Mouse (Mus musculus) activated CD4-positive, CD25-positive, alpha-beta regulatory T cell (primary cell): ENCODE data around the gene Exoc1. TPM values are rescaled to one million over a fixed set of nuclear protein-coding genes. Genes with fewer than 3 reads are reported as not detected.

ENCODE experiments used
- polyA plus RNA-seq, 2 experiments: library from polyadenylated mRNA; unstranded; fragments of 100-300 nt; shearing (Covaris generic); gene quantifications; one replicate each; pipeline ENCODE4 v1.2.1; 2017

Exoc1 gene
- polyA plus RNA-seq = 10 to 100 TPM; 39.2 to 40.3 TPM

DNA sequence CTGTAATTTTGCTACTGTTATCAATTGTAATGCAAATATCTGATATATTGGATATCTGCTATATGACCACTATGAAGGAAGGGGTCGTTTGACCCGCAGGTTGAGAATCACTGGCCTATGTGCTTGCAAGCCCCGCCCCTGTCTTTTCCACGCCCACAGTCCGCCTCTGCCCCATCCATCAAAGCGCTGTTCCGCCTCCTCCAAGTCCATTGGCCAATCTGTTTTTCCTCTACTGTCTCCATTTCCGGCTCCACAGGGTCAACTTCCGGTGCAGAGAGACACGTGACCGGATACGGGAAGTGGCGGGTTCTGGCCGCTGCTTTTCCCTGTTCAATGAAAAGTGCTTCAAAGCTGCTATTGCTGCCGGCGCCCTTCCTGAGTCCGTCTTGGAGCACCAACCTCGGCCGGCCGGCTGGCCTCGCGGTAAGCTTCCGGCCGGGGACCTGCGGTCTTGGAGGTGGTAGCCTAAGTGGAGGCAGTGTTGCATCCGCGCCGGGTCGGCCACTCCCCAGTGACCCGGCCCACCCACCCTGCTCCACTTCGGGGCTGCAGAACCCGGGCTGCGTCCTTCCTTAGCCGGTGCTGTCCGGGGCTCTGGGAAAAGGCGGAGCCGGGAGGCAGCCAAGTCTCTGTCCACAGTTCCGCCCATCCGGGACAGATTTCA, at the start of gene Exoc1:
Gene Exoc1 (plus strand): TSS at position 272 of the 664 bp plus-strand sequence.

DNA sequence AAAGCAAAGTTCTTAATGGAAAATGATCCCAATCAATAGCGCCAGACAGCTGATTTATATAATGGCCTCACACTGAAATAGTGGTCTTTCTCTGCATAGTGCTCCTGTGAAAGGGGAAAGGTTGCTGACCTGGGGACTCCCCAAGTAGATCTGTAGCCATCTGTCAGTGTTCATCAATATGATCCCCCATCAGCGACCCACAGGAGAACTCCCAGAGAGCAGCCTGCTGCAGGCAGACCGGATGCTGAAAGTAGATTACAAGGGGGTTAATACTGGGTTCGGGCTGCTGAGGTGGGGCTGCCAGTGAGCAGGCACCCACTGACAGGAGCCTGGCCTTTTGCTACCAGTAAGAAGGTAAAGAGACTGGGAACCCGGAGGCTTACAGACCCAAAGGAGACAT, 45.3 kb upstream of the Exoc1 start, which contains the start of gene Gm7271:
Gene Gm7271 (plus strand): TSS at position 230 of the 400 bp plus-strand sequence.

DNA sequence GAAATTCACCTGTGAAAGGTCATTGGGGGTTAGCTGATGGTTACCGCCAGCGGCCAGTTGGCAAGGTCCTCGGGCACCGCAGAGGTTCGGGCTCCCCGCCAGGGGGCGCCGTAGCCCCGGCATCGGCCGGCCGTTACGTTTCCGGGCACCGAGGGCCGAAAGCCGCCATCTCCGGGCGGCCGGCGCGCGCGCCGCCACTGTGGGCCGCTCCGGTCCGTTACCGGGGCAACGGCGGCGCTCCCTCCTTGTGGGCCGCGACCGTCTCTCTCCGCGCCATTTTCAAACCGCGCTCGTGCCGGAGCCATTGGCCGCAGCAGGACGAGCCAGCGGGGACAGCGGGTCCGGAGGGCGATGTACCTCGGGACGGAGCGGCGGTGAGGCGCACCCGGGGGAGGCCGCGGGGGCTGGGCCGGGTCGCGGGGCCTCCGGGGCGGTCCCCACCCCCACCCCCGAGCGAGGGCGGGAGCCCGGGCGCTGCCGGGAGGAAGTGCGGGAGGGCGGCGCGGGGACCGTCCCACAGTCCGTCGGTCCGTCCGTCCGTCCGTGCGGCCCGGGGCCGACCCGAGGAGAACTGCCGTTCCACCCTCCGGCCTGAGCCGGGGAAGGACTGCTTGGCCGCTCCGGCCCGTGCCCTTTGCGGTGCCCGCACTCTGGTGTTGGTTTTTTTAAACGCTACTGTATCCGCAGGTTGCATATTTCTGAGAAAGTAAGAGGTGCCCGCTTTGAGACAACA, 59.6 kb downstream of the Exoc1 start, which contains the start of gene Cep135:
Gene Cep135 (plus strand): TSS at position 148 of the 733 bp plus-strand sequence.

Other genes with a start within 250 kb of the Exoc1 start
- gene Clock, start 224.5 kb upstream of the Exoc1 start, polyA plus RNA-seq = 10 to 100 TPM; 10.0 to 14.0 TPM
- gene Pdcl2, start 198.2 kb upstream of the Exoc1 start, polyA plus RNA-seq = not detected
- gene Nmu, start 165.5 kb upstream of the Exoc1 start, polyA plus RNA-seq = not detected
- gene Gm7271, start 45.3 kb upstream of the Exoc1 start, polyA plus RNA-seq = not detected
- gene Cep135, start 59.4 kb downstream of the Exoc1 start, polyA plus RNA-seq = 10 to 100 TPM; 10.5 to 13.3 TPM
- gene C530008M17Rik, start 127.2 kb downstream of the Exoc1 start, polyA plus RNA-seq = under 1 TPM; 0.04 to 0.57 TPM